Mouse (Mus musculus): ENCODE results near the gene Glmp.
"Not testable (repeated sequence)": the region's sequence is repeated elsewhere in the genome, so short reads cannot be mapped to it uniquely, and the experiment has no call there.

The Glmp gene

GRCm38 (mm10) chr3:88324951-88325405 is at the start of gene Glmp:
Glmp (plus strand) TSS chr3:88325023.
- peak; percentile 84 for DNase-seq (ENCODE audit: low read depth)

GRCm38 (mm10) chr3:88276121-88276520 is 48.7 kb upstream of the Glmp start:
- DNase-seq (ENCODE audit: low read depth), result no peak

GRCm38 (mm10) chr3:88276529-88277143 is 48.2 kb upstream of the Glmp start:
- peak; percentile 63 for DNase-seq (ENCODE audit: low read depth)

- DNase-seq (ENCODE audit: low read depth), result no peak
These were observed 44.8 kb upstream of the Glmp start for GRCm38 (mm10) chr3:88280035-88280434.

- DNase-seq (ENCODE audit: low read depth), result not testable (repeated sequence)
These were observed 43.5 kb upstream of the Glmp start for GRCm38 (mm10) chr3:88281141-88281916.

- not testable (repeated sequence) for DNase-seq (ENCODE audit: low read depth)
These were observed 39.8 kb upstream of the Glmp start for GRCm38 (mm10) chr3:88284815-88285564.

GRCm38 (mm10) chr3:88285565-88285895 is 39.3 kb upstream of the Glmp start:
- not testable (repeated sequence) for DNase-seq (ENCODE audit: low read depth)

- DNase-seq (ENCODE audit: low read depth), result no peak
These were observed 37.7 kb upstream of the Glmp start, which contains the start of gene Gm38392 for GRCm38 (mm10) chr3:88287110-88287509. Gm38392 (minus strand) TSS chr3:88287210.

GRCm38 (mm10) chr3:88288133-88288713 is 36.6 kb upstream of the Glmp start:
- DNase-seq (ENCODE audit: low read depth), result not testable (repeated sequence)

- DNase-seq (ENCODE audit: low read depth), result peak; percentile 60
These were observed 32.9 kb upstream of the Glmp start for GRCm38 (mm10) chr3:88291970-88292369.

GRCm38 (mm10) chr3:88295272-88295671 is 29.6 kb upstream of the Glmp start:
- not testable (repeated sequence) for DNase-seq (ENCODE audit: low read depth)

- DNase-seq (ENCODE audit: low read depth), result no peak
These were observed 28.7 kb upstream of the Glmp start for GRCm38 (mm10) chr3:88296110-88296560.

- DNase-seq (ENCODE audit: low read depth), result peak; percentile 99
These were observed 28.1 kb upstream of the Glmp start, which contains the start of the genes Tsacc and Cct3 for GRCm38 (mm10) chr3:88296561-88297318. Tsacc (minus strand) TSS chr3:88296999. Cct3 (plus strand) TSS chr3:88297116.

GRCm38 (mm10) chr3:88297321-88297851 is 27.4 kb upstream of the Glmp start:
- DNase-seq (ENCODE audit: low read depth), result no peak

GRCm38 (mm10) chr3:88299172-88299571 is 25.7 kb upstream of the Glmp start:
- DNase-seq (ENCODE audit: low read depth), result no peak

- no peak for DNase-seq (ENCODE audit: low read depth)
These were observed 4.1 kb downstream of the Glmp start for GRCm38 (mm10) chr3:88328956-88329355.

GRCm38 (mm10) chr3:88331282-88331681 is 6.5 kb downstream of the Glmp start:
- peak; percentile 68 for DNase-seq (ENCODE audit: low read depth)

- no peak for DNase-seq (ENCODE audit: low read depth)
These were observed 9.3 kb downstream of the Glmp start for GRCm38 (mm10) chr3:88334029-88334658.

GRCm38 (mm10) chr3:88334902-88335435 is 10.1 kb downstream of the Glmp start:
- peak; percentile 46 for DNase-seq (ENCODE audit: low read depth)

- peak; percentile 56 for DNase-seq (ENCODE audit: low read depth)
These were observed 10.7 kb downstream of the Glmp start for GRCm38 (mm10) chr3:88335436-88336053.
